Mouse (Mus musculus) T-helper 2 cell (primary cell): ENCODE results near the gene Ccdc51.
"Not testable (repeated sequence)": the region's sequence is repeated elsewhere in the genome, so short reads cannot be mapped to it uniquely, and the experiment has no call there.

Source experiments
- in situ Hi-C: fragments of 300-600 bp; cut with MboI, MseI; formaldehyde crosslinking; loops from one replicate; pipeline ENCODE4 v1.15.1; 2025; ENCODE audit warnings: high pct_unique_total_duplicates

Ccdc51 gene

GRCm38 (mm10) chr9:109116205-109116604 lies 33.9 kb downstream of the Ccdc51 start:
- in situ Hi-C loops = no loop called here

- in situ Hi-C loops = no loop called here
These were observed 35.8 kb downstream of the Ccdc51 start for GRCm38 (mm10) chr9:109118106-109118505.

GRCm38 (mm10) chr9:109119571-109119970 lies 37.3 kb downstream of the Ccdc51 start:
- in situ Hi-C loops = no loop called here

- in situ Hi-C loops = loop anchor here (5.0 kb wide), 1 partner anchor 119 kb away; no protein-coding TSS in a partner anchor
These were observed 38.7 kb downstream of the Ccdc51 start for GRCm38 (mm10) chr9:109120956-109121355.

- in situ Hi-C loops = loop anchor here (5.0 kb wide), 1 partner anchor 120 kb away; no protein-coding TSS in a partner anchor
These were observed 40.3 kb downstream of the Ccdc51 start for GRCm38 (mm10) chr9:109122553-109123085.

- in situ Hi-C loops = loop anchor here (5.0 kb wide), 1 partner anchor 121 kb away; no protein-coding TSS in a partner anchor
These were observed 41.0 kb downstream of the Ccdc51 start for GRCm38 (mm10) chr9:109123266-109123665.

- in situ Hi-C loops = loop anchor here (5.0 kb wide), 1 partner anchor 122 kb away; no protein-coding TSS in a partner anchor
These were observed 41.9 kb downstream of the Ccdc51 start for GRCm38 (mm10) chr9:109124164-109124563.

GRCm38 (mm10) chr9:109125043-109125442 lies 42.8 kb downstream of the Ccdc51 start:
- in situ Hi-C loops = no loop called here

- in situ Hi-C loops = no loop called here
These were observed 43.2 kb downstream of the Ccdc51 start for GRCm38 (mm10) chr9:109125481-109125880.

- in situ Hi-C loops = no loop called here
These were observed 44.8 kb downstream of the Ccdc51 start for GRCm38 (mm10) chr9:109127076-109127475.

- in situ Hi-C loops = no loop called here
These were observed 45.9 kb downstream of the Ccdc51 start for GRCm38 (mm10) chr9:109128211-109128610.

- in situ Hi-C loops = no loop called here
These were observed 47.8 kb downstream of the Ccdc51 start for GRCm38 (mm10) chr9:109130076-109130475.

- in situ Hi-C loops = not testable (repeated sequence)
These were observed 58.1 kb downstream of the Ccdc51 start for GRCm38 (mm10) chr9:109140414-109140813.
